Mouse (Mus musculus) heart, postnatal 4 days (tissue): ENCODE measurements at regions not wholly inside any gene's neighbourhood (a gene's known extent, or its start where the extent isn't known, plus 50 kb on each side); places are given as distances from the start of the nearest gene placed in this dataset.

ENCODE experiments used
- DNase-seq: peaks from one replicate; pipeline ENCODE4 v3.0.0; 2021

GRCm38 (mm10) chr15:97459606-97460359, 212.7 kb upstream of the Amigo2 start:
- DNase-seq: no peak

DNA sequence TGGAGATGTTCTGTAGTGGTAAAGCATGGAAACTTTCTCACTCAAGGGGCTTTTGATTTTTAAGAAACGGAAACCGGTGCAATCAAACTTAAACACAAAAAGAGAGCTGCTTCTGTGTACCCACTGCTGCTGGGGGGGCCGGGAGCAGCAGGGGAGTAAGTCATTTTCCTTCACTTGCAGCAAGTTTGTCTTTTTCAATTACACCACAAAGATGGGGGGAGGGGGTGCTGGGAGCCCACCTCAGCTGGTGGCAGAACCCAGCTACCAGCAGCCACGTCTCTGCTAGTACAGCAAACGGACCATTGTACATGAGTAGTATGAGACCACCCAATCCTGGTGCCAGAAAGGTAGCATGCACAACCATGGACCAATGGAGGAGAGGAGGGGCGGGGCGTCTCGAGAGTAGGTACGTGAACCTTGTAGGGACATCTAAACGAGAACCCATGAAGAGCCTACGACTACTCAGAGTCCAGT, 211.7 kb upstream of the Amigo2 start:
- DNase-seq: no peak

GRCm38 (mm10) chr15:97458139-97458747, 211.2 kb upstream of the Amigo2 start:
- DNase-seq: no peak

DNA sequence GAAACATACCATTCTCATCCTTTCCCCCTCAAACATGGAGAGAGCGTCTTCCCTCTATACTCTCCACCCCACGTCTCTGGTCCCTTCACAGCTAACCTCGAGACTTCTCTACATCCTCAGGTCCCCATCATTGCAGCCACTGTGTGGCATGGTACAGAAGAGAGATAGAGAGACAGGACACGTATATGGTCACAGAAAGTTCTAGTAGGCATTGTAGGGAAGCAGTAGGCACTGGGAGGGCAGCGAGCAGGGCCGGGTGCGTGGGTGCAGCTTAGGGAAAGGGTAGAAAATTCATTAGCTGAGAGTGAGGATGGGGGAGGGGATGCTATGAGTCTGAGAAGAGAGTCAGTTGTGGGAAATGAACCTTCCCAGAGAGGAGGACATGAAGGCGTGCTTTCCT, 210.4 kb upstream of the Amigo2 start:
- DNase-seq: no peak

DNA sequence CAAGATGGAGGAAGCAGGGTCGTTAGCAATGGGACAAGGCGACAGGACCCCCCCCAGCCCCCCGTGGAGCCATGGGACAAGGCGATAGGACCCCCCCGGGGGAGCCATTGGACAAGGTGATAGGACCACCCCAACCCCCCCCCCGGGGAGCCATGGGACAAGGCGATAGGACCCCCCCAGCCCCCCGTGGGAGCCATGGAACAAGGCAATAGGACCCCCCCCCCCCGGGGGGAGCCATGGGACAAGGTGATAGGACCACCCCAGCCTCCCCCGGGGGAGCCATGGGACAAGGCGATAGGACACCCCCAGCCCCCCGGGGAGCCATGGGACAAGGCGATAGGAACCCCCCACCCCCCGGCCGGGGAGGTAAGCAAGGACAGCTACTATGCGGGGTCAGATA, 209.9 kb upstream of the Amigo2 start:
- DNase-seq: no peak

DNA sequence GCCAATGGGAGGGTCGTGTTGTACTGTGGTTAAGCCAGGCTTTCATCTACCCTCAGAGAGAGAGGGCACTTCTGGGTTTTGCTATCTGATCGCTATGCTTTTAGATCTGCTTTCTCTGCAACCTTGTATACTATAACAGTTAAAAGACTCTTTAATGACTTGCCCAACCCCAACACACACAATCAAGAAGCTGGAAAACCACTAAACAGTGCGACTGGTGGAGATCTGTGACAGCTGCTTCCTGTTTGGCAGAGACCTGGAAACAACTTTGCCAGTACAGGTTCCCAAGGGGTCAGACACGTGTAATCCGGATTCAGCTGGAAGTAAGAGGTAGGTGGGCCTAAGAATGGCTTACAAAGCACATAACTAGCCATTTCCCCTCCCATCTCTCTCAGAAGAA, 208.6 kb upstream of the Amigo2 start:
- peak; percentile 38 for DNase-seq

DNA sequence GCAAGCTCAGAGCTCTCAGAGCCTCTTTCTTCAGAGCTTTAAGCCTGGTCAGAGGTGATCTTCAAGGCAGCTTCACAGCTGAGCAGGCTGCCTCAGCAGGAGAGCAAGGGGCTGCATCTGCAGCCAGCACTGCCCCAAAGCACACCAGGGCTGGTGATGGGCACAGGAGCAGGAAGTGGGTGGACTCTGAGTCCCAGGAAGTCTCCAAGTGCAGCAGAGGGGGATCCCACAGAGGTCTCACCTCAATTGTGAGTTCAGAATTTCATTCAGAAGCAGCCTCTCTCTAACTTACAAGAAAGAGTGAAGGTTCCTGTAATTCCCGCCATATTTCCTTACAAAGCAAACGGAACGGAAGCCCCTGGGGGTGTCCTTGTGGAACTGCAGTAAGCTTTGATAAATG, 202.6 kb upstream of the Amigo2 start:
- DNase-seq: no peak

DNA sequence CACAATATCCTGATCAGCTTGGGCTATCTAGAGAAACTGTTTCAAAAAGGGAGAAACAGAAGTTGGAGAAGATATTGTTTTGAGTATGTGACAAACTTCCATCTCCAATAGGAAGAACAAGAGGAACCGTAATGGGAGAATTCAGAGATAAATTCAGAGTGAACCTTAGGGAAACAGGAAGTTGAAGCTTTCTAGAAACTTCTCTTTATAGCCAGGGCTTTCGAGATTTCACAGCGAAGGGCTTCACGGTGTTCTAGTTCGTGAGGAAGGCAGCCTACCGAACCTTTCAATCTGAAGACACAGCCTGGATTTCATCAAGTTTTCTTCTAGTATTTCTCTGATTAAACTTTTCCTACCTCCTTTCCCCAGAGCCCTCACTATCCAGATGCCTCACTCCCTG, 201.9 kb upstream of the Amigo2 start:
- no peak for DNase-seq

GRCm38 (mm10) chr15:97448243-97448880, 201.3 kb upstream of the Amigo2 start:
- DNase-seq: no peak

- no peak for DNase-seq
Observed at GRCm38 (mm10) chr15:97446181-97446580, 199.1 kb upstream of the Amigo2 start.

GRCm38 (mm10) chr15:97438235-97438760, 191.2 kb upstream of the Amigo2 start:
- DNase-seq: no peak
